Mouse (Mus musculus): ENCODE measurements around the gene Arhgef25. TPM values are rescaled to one million over a fixed set of nuclear protein-coding genes. Genes with fewer than 3 reads are reported as not detected.
A peak's percentile ranks its signal among the peaks of the same experiment; 100 is the strongest.

Arhgef25 gene
- polyA plus RNA-seq, 1 experiment from 2014 or later = 30.1 TPM

DNA sequence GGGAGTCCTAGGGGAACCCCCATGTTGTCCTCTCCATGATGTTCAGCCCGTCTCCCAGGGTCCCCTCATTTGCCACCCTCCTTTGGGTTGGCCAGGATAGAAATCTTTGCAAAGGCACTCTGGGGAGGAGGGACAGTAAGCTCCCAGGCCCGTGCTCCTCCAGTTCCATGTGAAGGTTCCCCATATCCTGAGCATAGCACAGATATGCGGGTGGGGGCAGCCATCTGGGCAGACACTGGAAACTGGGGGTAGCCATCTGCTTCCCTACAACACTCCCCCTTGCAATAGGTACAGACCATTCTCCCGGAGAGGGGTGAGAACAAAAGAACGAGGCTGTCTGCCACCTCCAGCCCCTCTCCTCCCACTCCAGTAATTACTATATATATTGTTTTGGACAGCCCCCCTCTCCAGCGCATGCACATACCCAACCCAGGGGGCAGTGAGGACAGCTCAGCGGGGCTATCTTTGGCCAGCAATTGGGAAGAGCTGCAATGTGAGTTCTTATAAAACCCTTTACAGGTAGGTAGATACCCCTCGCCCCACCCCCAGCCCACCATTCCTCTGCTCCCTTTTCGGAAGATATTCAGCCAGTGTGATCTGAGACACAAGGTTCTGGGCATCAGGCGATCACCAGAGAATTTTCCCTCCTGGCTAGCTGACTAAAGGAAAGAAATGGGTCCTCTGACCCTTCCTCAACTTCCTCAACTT lies 2.4 kb downstream of the Arhgef25 start:
- Histone ChIP-seq H3K27ac (ENCODE audit: low read depth, low read length) (peak overlapping the region; percentile 90), H3K36me3 (ENCODE audit: control insufficient read depth, insufficient read depth, low read length) (0 out of 2 replicates have a peak, but pooled peaks cover 3% of the 10 kb centered on the region), H3K9me3 (ENCODE audit: control insufficient read depth, low read length) (no peaks in the 10 kb centered on the region), H3K9ac (ENCODE audit: low read depth, low read length) (peak overlapping the region; percentile 92), H3K4me3 (ENCODE audit: low read depth, low read length) (peak overlapping the region; percentile 77), H3K4me1 (replicated peaks; ENCODE audit: control insufficient read depth, insufficient read depth, low read length) (peaks cover 9% of the 10 kb centered on the region), H3K27me3 (ENCODE audit: control insufficient read depth, insufficient read depth, low read length) (no peaks in the 10 kb centered on the region), H3K4me2 (replicated peaks; ENCODE audit: low read depth, low read length) (peak overlapping the region; percentile 99)
- ATAC-seq (ENCODE audit: low FRiP score) (0 out of 2 replicates have a peak, but pooled peaks have one; percentile 13), DNase-seq (ENCODE audit: low spot score) (no peak)
- WGBS = 40% methylated on average over 10 of the region's 10 CpGs

DNA sequence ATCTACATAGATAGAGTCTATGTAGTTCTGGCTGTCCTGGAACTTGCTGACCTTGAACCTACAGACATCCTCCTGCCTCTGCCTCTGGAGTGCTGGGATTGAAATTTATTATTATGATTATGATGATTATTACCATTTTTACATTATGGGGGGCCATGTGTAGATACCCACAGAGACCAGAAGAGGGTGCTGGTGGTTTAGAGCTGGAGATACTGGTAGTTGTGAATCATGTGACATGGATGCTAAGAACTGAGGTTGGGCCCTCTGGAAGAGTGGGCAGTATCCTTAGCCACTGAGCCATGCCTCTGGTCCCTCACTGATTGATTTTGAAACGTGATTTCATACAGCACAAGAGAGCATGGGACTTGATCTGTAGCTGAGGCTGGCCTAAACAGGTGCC lies 3.4 kb downstream of the Arhgef25 start:
- H3K4me1 ChIP-seq (replicated peaks; ENCODE audit: control insufficient read depth, insufficient read depth, low read length) = peaks cover 9% of the 10 kb centered on the region

DNA sequence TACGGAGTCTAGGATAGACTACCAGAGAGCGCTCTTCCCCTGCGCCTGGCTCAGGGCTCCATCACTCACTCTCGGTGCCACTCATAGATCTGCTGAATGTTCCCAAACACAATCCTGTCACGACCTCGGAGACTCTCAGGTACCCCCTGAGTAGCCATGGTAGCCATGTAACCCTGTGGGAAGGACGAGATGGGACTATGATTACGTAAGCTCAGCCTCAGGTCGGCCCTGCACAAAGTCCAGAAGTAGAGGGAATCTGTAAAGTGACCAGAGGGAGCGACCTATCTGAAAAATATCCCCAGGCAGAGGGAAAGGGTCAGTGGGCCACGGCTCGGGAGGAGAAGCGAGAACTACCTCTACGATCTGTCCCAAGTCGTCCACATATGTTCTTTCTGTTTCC lies 4.4 kb downstream of the Arhgef25 start:
- no peak overlapping the region for H3K4me3 ChIP-seq (ENCODE audit: low read depth, low read length)
- no peak for DNase-seq (ENCODE audit: low spot score)
- peaks cover 8% of the 10 kb centered on the region; the same call in 1 of the 2 replicates for H3K27me3 ChIP-seq (ENCODE audit: control insufficient read depth, insufficient read depth, low read length)
- H3K36me3 ChIP-seq (ENCODE audit: control insufficient read depth, insufficient read depth, low read length) = 0 out of 2 replicates have a peak, but pooled peaks cover 2% of the 10 kb centered on the region
- no peak overlapping the region for H3K4me2 ChIP-seq (replicated peaks; ENCODE audit: low read depth, low read length)
- no peak overlapping the region for H3K9ac ChIP-seq (ENCODE audit: low read depth, low read length)
- H3K4me1 ChIP-seq (replicated peaks; ENCODE audit: control insufficient read depth, insufficient read depth, low read length) = peaks cover 9% of the 10 kb centered on the region
- no peak for ATAC-seq (ENCODE audit: low FRiP score)
- H3K9me3 ChIP-seq (ENCODE audit: control insufficient read depth, low read length) = no peaks in the 10 kb centered on the region
- H3K27ac ChIP-seq (ENCODE audit: low read depth, low read length) = no peak overlapping the region
- 82% methylated on average over 15 of the region's 15 CpGs for WGBS

More for the DNA sequence above, 3.4 kb downstream of the Arhgef25 start:
- H3K9me3 ChIP-seq (ENCODE audit: control insufficient read depth, low read length) = no peaks in the 10 kb centered on the region
- H3K9ac ChIP-seq (ENCODE audit: low read depth, low read length) = no peak overlapping the region
- no peak for ATAC-seq (ENCODE audit: low FRiP score)
- H3K4me2 ChIP-seq (replicated peaks; ENCODE audit: low read depth, low read length) = no peak overlapping the region
- DNase-seq (ENCODE audit: low spot score) = no peak
- H3K36me3 ChIP-seq (ENCODE audit: control insufficient read depth, insufficient read depth, low read length) = 0 out of 2 replicates have a peak, but pooled peaks cover 2% of the 10 kb centered on the region
- WGBS = 75% methylated on average over 1 of the region's 1 CpGs
- H3K27ac ChIP-seq (ENCODE audit: low read depth, low read length) = no peak overlapping the region
- no peak overlapping the region for H3K4me3 ChIP-seq (ENCODE audit: low read depth, low read length)
- no peaks in the 10 kb centered on the region; the same call in 1 of the 2 replicates for H3K27me3 ChIP-seq (ENCODE audit: control insufficient read depth, insufficient read depth, low read length)

DNA sequence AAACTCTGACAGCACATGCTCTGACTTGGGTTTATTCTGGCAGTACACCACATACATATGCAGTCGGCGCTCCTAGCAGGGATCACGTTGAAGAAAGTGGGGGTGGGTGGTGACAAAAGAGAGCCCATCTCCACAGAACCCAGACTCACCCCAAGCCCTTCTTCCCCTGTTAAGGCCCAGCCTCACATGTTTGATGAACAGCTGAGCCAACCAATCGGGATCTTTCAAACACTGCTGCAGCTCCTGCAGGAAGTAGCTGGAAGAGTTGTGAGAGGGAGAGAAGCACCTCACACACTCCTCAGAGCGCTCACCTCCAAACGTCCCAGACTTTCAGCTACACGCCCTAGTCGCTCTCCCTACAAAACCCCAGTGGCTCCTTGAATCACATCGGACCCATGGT lies 4.8 kb downstream of the Arhgef25 start:
- Histone ChIP-seq H3K4me3 (ENCODE audit: low read depth, low read length) (no peak overlapping the region), H3K36me3 (ENCODE audit: control insufficient read depth, insufficient read depth, low read length) (0 out of 2 replicates have a peak, but pooled peaks cover 2% of the 10 kb centered on the region), H3K4me1 (replicated peaks; ENCODE audit: control insufficient read depth, insufficient read depth, low read length) (peaks cover 10% of the 10 kb centered on the region), H3K9ac (ENCODE audit: low read depth, low read length) (no peak overlapping the region), H3K4me2 (replicated peaks; ENCODE audit: low read depth, low read length) (no peak overlapping the region), H3K27ac (ENCODE audit: low read depth, low read length) (no peak overlapping the region), H3K9me3 (ENCODE audit: control insufficient read depth, low read length) (no peaks in the 10 kb centered on the region), H3K27me3 (ENCODE audit: control insufficient read depth, insufficient read depth, low read length) (peaks cover 12% of the 10 kb centered on the region)
- WGBS = 71% methylated on average over 9 of the region's 9 CpGs
- ATAC-seq (ENCODE audit: low FRiP score) (no peak), DNase-seq (ENCODE audit: low spot score) (no peak)

DNA sequence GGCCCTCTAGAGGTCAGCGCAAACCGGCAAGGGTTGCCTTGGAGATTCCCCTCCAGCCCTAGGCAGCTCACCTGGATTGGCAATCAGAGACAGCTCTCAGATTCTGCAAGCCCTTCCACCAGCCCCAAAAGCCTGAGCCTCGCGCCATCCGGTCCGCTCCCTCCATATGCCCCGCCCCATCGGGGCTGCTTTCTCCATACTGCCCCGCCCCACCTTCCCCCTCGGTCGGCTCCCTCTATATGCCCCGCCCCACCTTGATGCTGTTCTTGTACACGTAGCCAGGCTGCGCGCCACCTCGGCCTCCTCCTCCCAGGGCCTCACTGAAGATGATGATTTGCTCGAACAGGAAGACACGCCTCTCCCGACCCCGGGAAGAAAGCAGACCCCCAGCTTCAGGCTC lies 6.1 kb downstream of the Arhgef25 start:
- peaks cover 26% of the 10 kb centered on the region for H3K27me3 ChIP-seq (ENCODE audit: control insufficient read depth, insufficient read depth, low read length)
- H3K4me1 ChIP-seq (replicated peaks; ENCODE audit: control insufficient read depth, insufficient read depth, low read length) = peaks cover 5% of the 10 kb centered on the region
- 0 out of 2 replicates have a peak, but pooled peaks cover 2% of the 10 kb centered on the region for H3K36me3 ChIP-seq (ENCODE audit: control insufficient read depth, insufficient read depth, low read length)
- no peak overlapping the region for H3K9ac ChIP-seq (ENCODE audit: low read depth, low read length)
- H3K4me3 ChIP-seq (ENCODE audit: low read depth, low read length) = no peak overlapping the region
- DNase-seq (ENCODE audit: low spot score) = no peak
- WGBS = 22% methylated on average over 20 of the region's 20 CpGs
- H3K4me2 ChIP-seq (replicated peaks; ENCODE audit: low read depth, low read length) = no peak overlapping the region; the same call in 1 of the 2 replicates
- no peaks in the 10 kb centered on the region for H3K9me3 ChIP-seq (ENCODE audit: control insufficient read depth, low read length)
- no peak overlapping the region for H3K27ac ChIP-seq (ENCODE audit: low read depth, low read length)
- no peak for ATAC-seq (ENCODE audit: low FRiP score)

DNA sequence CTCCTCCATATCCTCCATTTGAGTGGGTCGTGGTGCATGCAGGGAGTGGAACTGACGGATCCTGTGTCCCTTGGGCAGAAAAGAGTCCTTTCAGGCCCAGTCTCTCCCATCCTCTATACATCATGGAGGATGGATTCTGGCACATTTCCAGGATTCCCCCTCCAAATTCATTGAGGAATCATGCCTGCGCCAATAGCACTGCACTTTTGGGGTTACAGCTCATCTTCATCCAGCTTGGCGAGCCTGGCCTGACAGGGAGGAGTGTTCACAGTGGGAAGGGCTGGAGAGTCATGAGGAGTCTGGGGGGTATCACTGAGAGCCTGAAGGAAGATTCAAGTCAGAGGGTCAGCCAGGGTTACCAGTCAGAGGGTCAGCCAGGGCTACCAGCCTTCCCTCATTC lies 7.3 kb downstream of the Arhgef25 start:
- DNase-seq (ENCODE audit: low spot score) = no peak
- Histone ChIP-seq H3K4me2 (replicated peaks; ENCODE audit: low read depth, low read length) (no peak overlapping the region), H3K36me3 (ENCODE audit: control insufficient read depth, insufficient read depth, low read length) (0 out of 2 replicates have a peak, but pooled peaks cover 2% of the 10 kb centered on the region), H3K27me3 (ENCODE audit: control insufficient read depth, insufficient read depth, low read length) (peaks cover 37% of the 10 kb centered on the region), H3K4me3 (ENCODE audit: low read depth, low read length) (no peak overlapping the region), H3K27ac (ENCODE audit: low read depth, low read length) (no peak overlapping the region), H3K9me3 (ENCODE audit: control insufficient read depth, low read length) (no peaks in the 10 kb centered on the region), H3K9ac (ENCODE audit: low read depth, low read length) (no peak overlapping the region), H3K4me1 (replicated peaks; ENCODE audit: control insufficient read depth, insufficient read depth, low read length) (peaks cover 15% of the 10 kb centered on the region)
- WGBS = 92% methylated on average over 4 of the region's 4 CpGs
- ATAC-seq (ENCODE audit: low FRiP score) = no peak

DNA sequence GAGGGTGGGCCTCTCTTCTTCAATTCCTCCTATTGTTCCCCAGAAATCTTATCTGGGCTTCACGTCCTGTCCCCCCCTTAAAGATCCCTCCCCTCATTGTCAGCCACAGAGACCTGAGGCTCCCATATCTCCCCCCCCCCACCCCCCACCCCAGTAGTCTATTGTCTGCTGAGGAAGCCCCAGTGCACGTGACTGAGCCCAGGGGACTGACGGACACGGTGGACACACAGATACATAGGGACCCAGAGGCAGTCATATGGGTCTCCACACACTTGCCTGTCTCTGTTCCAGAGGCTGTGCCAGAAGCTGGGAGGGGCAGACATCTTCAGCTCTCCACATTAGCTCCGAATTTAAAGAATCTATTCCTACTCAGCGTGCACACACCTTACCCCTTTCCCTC lies 8.3 kb downstream of the Arhgef25 start:
- Histone ChIP-seq H3K4me1 (replicated peaks; ENCODE audit: control insufficient read depth, insufficient read depth, low read length) (peaks cover 15% of the 10 kb centered on the region), H3K27ac (ENCODE audit: low read depth, low read length) (no peak overlapping the region), H3K27me3 (ENCODE audit: control insufficient read depth, insufficient read depth, low read length) (peaks cover 42% of the 10 kb centered on the region), H3K36me3 (ENCODE audit: control insufficient read depth, insufficient read depth, low read length) (0 out of 2 replicates have a peak, but pooled peaks cover under 1% of the 10 kb centered on the region), H3K4me3 (ENCODE audit: low read depth, low read length) (no peak overlapping the region), H3K9ac (ENCODE audit: low read depth, low read length) (no peak overlapping the region), H3K4me2 (replicated peaks; ENCODE audit: low read depth, low read length) (no peak overlapping the region), H3K9me3 (ENCODE audit: control insufficient read depth, low read length) (no peaks in the 10 kb centered on the region)
- no peak for DNase-seq (ENCODE audit: low spot score)
- 65% methylated on average over 6 of the region's 6 CpGs for WGBS
- no peak for ATAC-seq (ENCODE audit: low FRiP score)

DNA sequence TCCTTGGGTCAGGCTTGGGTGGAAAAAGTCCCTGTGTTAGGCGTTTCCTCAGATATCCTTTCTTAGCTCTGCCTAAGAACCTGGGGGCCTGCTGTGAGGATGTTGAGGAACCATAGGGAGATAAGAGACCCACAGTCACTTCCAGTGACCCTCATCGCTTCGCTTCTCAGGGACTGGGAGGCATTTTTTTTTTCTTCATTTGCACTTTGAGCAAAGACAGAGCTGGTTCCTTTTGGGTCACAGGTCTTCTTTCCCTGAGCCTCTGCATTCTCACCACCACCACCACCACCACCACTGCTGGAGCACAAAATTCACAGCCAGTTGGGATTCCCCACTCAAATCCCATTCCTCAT lies 9.2 kb downstream of the Arhgef25 start:
- H3K27ac ChIP-seq (ENCODE audit: low read depth, low read length) = no peak overlapping the region
- WGBS = 14% methylated on average over 3 of the region's 3 CpGs
- peaks cover 48% of the 10 kb centered on the region for H3K27me3 ChIP-seq (ENCODE audit: control insufficient read depth, insufficient read depth, low read length)
- H3K36me3 ChIP-seq (ENCODE audit: control insufficient read depth, insufficient read depth, low read length) = no peaks in the 10 kb centered on the region
- ATAC-seq (ENCODE audit: low FRiP score) (no peak), DNase-seq (ENCODE audit: low spot score) (no peak)
- H3K9me3 ChIP-seq (ENCODE audit: control insufficient read depth, low read length) = no peaks in the 10 kb centered on the region
- H3K4me2 ChIP-seq (replicated peaks; ENCODE audit: low read depth, low read length) = no peak overlapping the region
- no peak overlapping the region for H3K4me3 ChIP-seq (ENCODE audit: low read depth, low read length)
- no peak overlapping the region for H3K9ac ChIP-seq (ENCODE audit: low read depth, low read length)
- peaks cover 15% of the 10 kb centered on the region for H3K4me1 ChIP-seq (replicated peaks; ENCODE audit: control insufficient read depth, insufficient read depth, low read length)
